Mouse (Mus musculus): ENCODE data around the gene Gm13691.

DNA sequence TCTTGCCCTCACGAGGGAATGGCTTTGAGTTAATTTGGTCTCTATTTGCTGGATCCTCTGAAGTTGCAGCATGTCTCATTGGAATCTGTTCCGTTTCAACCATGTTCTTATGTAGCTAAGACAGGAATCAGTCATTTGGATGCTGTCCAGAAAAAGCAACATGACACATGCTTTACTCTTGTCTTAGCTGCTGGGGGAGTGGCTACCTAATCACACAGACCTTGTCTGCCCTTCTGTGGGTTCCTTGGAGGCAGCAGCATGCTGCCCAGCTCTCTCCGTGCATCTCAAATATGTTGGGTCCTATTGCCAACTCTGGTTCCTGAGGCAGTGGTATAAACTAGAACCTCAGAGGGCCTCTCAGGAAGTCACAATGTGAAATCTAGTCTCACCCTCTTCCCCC, 28.0 kb downstream of the Gm13691 start:
- TF ChIP-seq CTCF (IDR thresholded peaks at IDR 0.05; ENCODE audit: low read depth) (no peak), EP300 (IDR thresholded peaks at IDR 0.05; ENCODE audit: low read depth) (no peak)

Measured in liver, embryonic 14.5 days (tissue).